In genomic region chr15:79001559-79001958, GRCm38 (mm10) we compare ENCODE assay signal across 9 mouse cellular contexts. TPM values are rescaled to one million over a fixed set of nuclear protein-coding genes. Genes with fewer than 3 reads are reported as not detected.
"Had no signal": no experiment of that assay in that cellular context is flagged by ENCODE, and none has a peak within 500 bp of the region (broad histone marks: within the 10 kb centered on the region; RNA-seq: fewer than 3 reads in every experiment).

No protein-coding gene starts in this region.

- ATAC-seq: midbrain, embryonic 13.5 days had no signal

- H3K4me1 ChIP-seq: midbrain, embryonic 13.5 days had no signal

- H3K27me3 ChIP-seq: liver, embryonic 15.5 days; midbrain, embryonic 13.5 days had no signal

- H3K9me3 ChIP-seq: limb, embryonic 10.5 days; liver, embryonic 15.5 days; midbrain, embryonic 13.5 days had no signal

- H3K27ac ChIP-seq: left cerebral cortex, adult 2 months; limb, embryonic 10.5 days; liver, embryonic 15.5 days; midbrain, embryonic 13.5 days had no signal

- H3K4me2 ChIP-seq: liver, embryonic 11.5 days; liver, embryonic 15.5 days; midbrain, embryonic 13.5 days had no signal

- H3K9ac ChIP-seq: liver, embryonic 15.5 days; midbrain, embryonic 13.5 days had no signal

- DNase-seq: right cerebral cortex, postnatal 14 days; thymus, postnatal 36 days had no signal

- H3K4me3 ChIP-seq: left cerebral cortex, adult 2 months; limb, embryonic 10.5 days; liver, embryonic 15.5 days; midbrain, embryonic 13.5 days had no signal

RNA-seq across cellular contexts. Expression of gene Galr3, which starts 40.1 kb away (rescaled TPM):
- total RNA-seq: layer of hippocampus, postnatal 25 days had no signal
- polyA plus RNA-seq: midbrain, embryonic 13.5 days; neural tube, embryonic 14.5 days had no signal
